Mouse (Mus musculus) C2C12 (cell line): ENCODE results near the gene Zfp143. TPM values are rescaled to one million over a fixed set of nuclear protein-coding genes. Genes with fewer than 3 reads are reported as not detected.

Source experiments
- H3K27me3 ChIP-seq: one replicate; pipeline ENCODE4 v1.6.1; 2011; ENCODE audit not compliant: control insufficient read depth, insufficient read depth, insufficient read length
- H3K36me3 ChIP-seq: one replicate; pipeline ENCODE4 v1.6.1; 2011; ENCODE audit not compliant: control insufficient read depth, insufficient read depth
- H3K4me3 ChIP-seq: one replicate; pipeline ENCODE4 v1.5.1; 2011; ENCODE audit warnings: mild to moderate bottlenecking, control low read depth; ENCODE audit not compliant: poor library complexity, insufficient read depth, severe bottlenecking
- H3K79me2 ChIP-seq: one replicate; pipeline ENCODE4 v1.6.1; 2011; ENCODE audit not compliant: control insufficient read depth, insufficient read depth
- H3K79me3 ChIP-seq: one replicate; pipeline ENCODE4 v1.6.1; 2011; ENCODE audit warnings: low read depth, control low read depth
- H3ac ChIP-seq: one replicate; pipeline ENCODE3; 2011; ENCODE audit warnings: low read depth; ENCODE audit not compliant: control insufficient read depth, insufficient read length
- CEBPB ChIP-seq: IDR thresholded peaks from one replicate; pipeline ENCODE4 v1.6.1; 2011; ENCODE audit warnings: low read depth, mild to moderate bottlenecking, control low read depth, moderate library complexity
- CTCF ChIP-seq: IDR thresholded peaks from one replicate; pipeline ENCODE4 v1.5.1; 2011; ENCODE audit not compliant: control insufficient read depth, insufficient read depth, insufficient read length
- FOSL1 ChIP-seq: IDR thresholded peaks from one replicate; pipeline ENCODE4 v1.8.0; 2011; ENCODE audit warnings: mild to moderate bottlenecking, low read length; ENCODE audit not compliant: poor library complexity, insufficient read depth, severe bottlenecking
- MAX ChIP-seq: IDR thresholded peaks from one replicate; pipeline ENCODE4 v1.6.1; 2011; ENCODE audit warnings: mild to moderate bottlenecking, control low read depth
- MYOD1 ChIP-seq: IDR thresholded peaks from one replicate; pipeline ENCODE4 v1.6.1; 2011; ENCODE audit warnings: low read depth; ENCODE audit not compliant: control insufficient read depth, insufficient read length
- MYOG ChIP-seq: IDR thresholded peaks from one replicate; pipeline ENCODE4 v1.6.1; 2011; ENCODE audit not compliant: control insufficient read depth, insufficient read length; ENCODE audit errors: extremely low read depth
- USF1 ChIP-seq: IDR thresholded peaks from one replicate; pipeline ENCODE4 v1.6.1; 2011; ENCODE audit warnings: low read depth, mild to moderate bottlenecking, control low read depth, moderate library complexity
- polyA plus RNA-seq: library from polyadenylated mRNA; unstranded; fragments of >200 nt; fragmentation: generic; extraction: Trizol; gene quantifications from one replicate; pipeline ENCODE4 v1.2.1, GENCODE M21; 2012; ENCODE audit warnings: missing spikeins

Gene Zfp143
- polyA plus RNA-seq, 1 experiment, result 7.5 TPM

DNA sequence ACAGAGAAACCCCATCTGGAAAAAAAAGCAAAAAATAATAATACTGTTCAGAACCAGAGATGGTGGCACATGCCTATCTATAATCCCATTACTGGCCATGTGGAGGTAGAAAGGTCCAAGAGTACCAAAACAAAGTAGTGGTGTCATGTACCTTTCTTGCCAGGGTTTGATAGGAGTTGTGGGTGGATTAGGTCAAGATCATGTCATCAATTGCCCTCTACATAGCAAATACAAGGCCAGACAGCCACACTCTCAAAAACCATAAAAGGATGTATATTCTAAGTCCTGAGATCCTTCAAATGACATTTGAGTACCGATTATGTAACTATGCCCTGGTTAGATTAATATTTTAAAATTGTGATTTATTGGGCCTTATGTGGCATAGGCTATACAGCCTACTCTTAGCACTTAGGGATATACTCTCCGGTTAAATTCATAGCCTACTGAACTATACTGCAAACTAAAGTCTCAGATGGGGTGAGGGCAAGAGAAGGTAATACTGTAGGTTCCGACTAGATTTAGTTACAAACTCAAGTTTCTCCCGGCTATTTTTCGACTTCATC is 830 bp upstream of the Zfp143 start:
- no peak for TF ChIP-seq CEBPB
- Histone ChIP-seq H3K79me2 (peaks cover 31% of the 10 kb centered on the region), H3K4me3 (peak overlapping the region; percentile 55), H3ac (no peak overlapping the region), H3K27me3 (no peaks in the 10 kb centered on the region), H3K36me3 (peaks cover 41% of the 10 kb centered on the region), H3K79me3 (peaks cover 23% of the 10 kb centered on the region)

GRCm38 (mm10) chr7:110060669-110061198 is 283 bp upstream of the Zfp143 start:
- peaks cover 36% of the 10 kb centered on the region for H3K79me2 ChIP-seq
- no peaks in the 10 kb centered on the region for H3K27me3 ChIP-seq
- TF ChIP-seq MYOD1 (no peak), CTCF (no peak), MAX (no peak), MYOG (no peak), USF1 (no peak)
- H3ac ChIP-seq, result peak overlapping the region; percentile 89
- H3K4me3 ChIP-seq, result peak overlapping the region; percentile 55
- peaks cover 29% of the 10 kb centered on the region for H3K79me3 ChIP-seq
- peaks cover 36% of the 10 kb centered on the region for H3K36me3 ChIP-seq

- H3K27me3 ChIP-seq, result no peaks in the 10 kb centered on the region
- peaks cover 47% of the 10 kb centered on the region for H3K79me2 ChIP-seq
- H3ac ChIP-seq, result peak overlapping the region; percentile 98
- no peak for TF ChIP-seq USF1
- H3K4me3 ChIP-seq, result peak overlapping the region; percentile 56
- peaks cover 27% of the 10 kb centered on the region for H3K36me3 ChIP-seq
- peaks cover 33% of the 10 kb centered on the region for H3K79me3 ChIP-seq
Measured at GRCm38 (mm10) chr7:110061752-110062273, 796 bp downstream of the Zfp143 start.

GRCm38 (mm10) chr7:110063731-110064130 is 2.7 kb downstream of the Zfp143 start:
- peaks cover 16% of the 10 kb centered on the region for H3K36me3 ChIP-seq
- TF ChIP-seq FOSL1 (no peak), MYOD1 (no peak), MYOG (no peak), CTCF (no peak), CEBPB (no peak), MAX (no peak), USF1 (no peak)
- H3K4me3 ChIP-seq, result no peak overlapping the region

GRCm38 (mm10) chr7:110069070-110069469 is 8.1 kb downstream of the Zfp143 start:
- Histone ChIP-seq H3K79me2 (peaks cover 42% of the 10 kb centered on the region), H3K79me3 (peaks cover 22% of the 10 kb centered on the region), H3K36me3 (peaks cover 30% of the 10 kb centered on the region), H3K4me3 (no peak overlapping the region), H3K27me3 (no peaks in the 10 kb centered on the region), H3ac (no peak overlapping the region)
- TF ChIP-seq CEBPB (no peak), MYOD1 (no peak), FOSL1 (no peak), MAX (no peak), CTCF (no peak)

More at GRCm38 (mm10) chr7:110063731-110064130, 2.7 kb downstream of the Zfp143 start:
- no peak overlapping the region for H3ac ChIP-seq
- peaks cover 36% of the 10 kb centered on the region for H3K79me3 ChIP-seq
- H3K79me2 ChIP-seq, result peaks cover 62% of the 10 kb centered on the region
- H3K27me3 ChIP-seq, result no peaks in the 10 kb centered on the region

- H3ac ChIP-seq, result no peak overlapping the region
- peaks cover 64% of the 10 kb centered on the region for H3K36me3 ChIP-seq
- TF ChIP-seq MAX, result peak; percentile 38
- peak; percentile 73 for TF ChIP-seq FOSL1
- no peak for TF ChIP-seq CEBPB
- no peak for TF ChIP-seq MYOG
- TF ChIP-seq MYOD1, result peak; percentile 99
- TF ChIP-seq USF1, result no peak
- TF ChIP-seq CTCF, result no peak
- no peaks in the 10 kb centered on the region for H3K79me2 ChIP-seq
- no peak overlapping the region for H3K4me3 ChIP-seq
- H3K79me3 ChIP-seq, result no peaks in the 10 kb centered on the region
- no peaks in the 10 kb centered on the region for H3K27me3 ChIP-seq
Measured at GRCm38 (mm10) chr7:110078168-110078567, 17.2 kb downstream of the Zfp143 start.
